Mouse (Mus musculus): ENCODE data around the gene Yod1. TPM values are rescaled to one million over a fixed set of nuclear protein-coding genes. Genes with fewer than 3 reads are reported as not detected.

The Yod1 gene
- polyA plus RNA-seq, 1 experiment from 2014 or later, result 12.4 TPM

DNA sequence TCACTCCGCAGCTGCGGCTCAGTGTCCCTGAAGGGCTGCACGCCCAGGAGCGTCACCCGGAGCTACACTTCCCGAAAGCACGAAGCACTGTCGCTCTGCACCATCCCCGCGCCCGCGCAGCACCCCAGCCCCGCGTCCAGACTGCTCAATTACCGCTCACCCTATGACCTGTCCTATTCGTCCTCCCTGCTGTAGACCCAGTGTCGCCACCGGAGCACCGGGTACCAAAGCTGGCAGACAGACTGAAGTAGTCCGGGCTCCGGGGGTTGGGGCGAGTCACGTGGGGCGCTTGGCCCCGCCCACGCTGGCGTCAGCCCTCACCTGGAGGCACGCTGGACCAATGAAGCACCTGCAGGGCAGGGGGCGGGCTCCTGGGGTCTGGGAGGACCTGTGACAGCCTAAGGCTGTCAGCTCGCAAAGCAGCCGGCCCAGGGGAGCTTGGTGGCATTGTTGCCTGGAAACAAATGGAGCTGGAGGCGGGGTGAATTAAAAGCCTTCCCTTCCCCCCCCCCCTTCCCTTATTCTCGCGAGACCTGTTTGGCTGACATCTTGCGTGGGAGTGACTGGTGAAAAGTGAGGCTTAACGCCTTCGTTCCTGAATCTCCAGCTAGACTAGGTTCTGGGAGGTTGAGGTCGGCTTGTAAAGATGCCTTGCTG is 1.4 kb upstream of the Yod1 start, which contains the start of gene Gm29427:
Gene Gm29427 (minus strand): TSS at position 239 of the 657 bp plus-strand sequence.
- peak within 1 kb of the TSS; percentile 86 for H3K4me3 ChIP-seq
- WGBS, result under 1% methylated on average over 38 of the region's 38 CpGs
- ATAC-seq (ENCODE audit: low FRiP score, low read depth), result peak; percentile 91

GRCm38 (mm10) chr1:130716218-130716512 is 962 bp upstream of the Yod1 start:
- Histone ChIP-seq H3K4me3 (peak overlapping the region; percentile 86), H3K36me3 (peaks cover 15% of the 10 kb centered on the region), H3K9me3 (no peaks in the 10 kb centered on the region), H3K9ac (peak overlapping the region; percentile 94), H3K4me2 (replicated peaks) (peak overlapping the region; percentile 99), H3K27me3 (peaks cover 7% of the 10 kb centered on the region; the same call in 1 of the 2 replicates), H3K4me1 (peaks cover 18% of the 10 kb centered on the region), H3K27ac (peak overlapping the region; percentile 44; the same call in 1 of the 2 replicates)
- under 1% methylated on average over 3 of the region's 3 CpGs for WGBS
- peak; percentile 4; the same call in 1 of the 2 replicates for ATAC-seq (ENCODE audit: low FRiP score, low read depth)

More for the DNA sequence above, 1.4 kb upstream of the Yod1 start, which contains the start of gene Gm29427:
- Histone ChIP-seq H3K9ac (peak within 1 kb of the TSS; percentile 94), H3K36me3 (peaks cover 14% of the 10 kb centered on the region), H3K4me2 (replicated peaks) (peak within 1 kb of the TSS; percentile 99), H3K4me1 (peaks cover 18% of the 10 kb centered on the region), H3K27ac (peak within 1 kb of the TSS; percentile 44; the same call in 1 of the 2 replicates), H3K9me3 (no peaks in the 10 kb centered on the region), H3K27me3 (peaks cover 7% of the 10 kb centered on the region; the same call in 1 of the 2 replicates)

GRCm38 (mm10) chr1:130716513-130717290 is 425 bp upstream of the Yod1 start:
- Histone ChIP-seq H3K9me3 (no peaks in the 10 kb centered on the region), H3K4me1 (peaks cover 18% of the 10 kb centered on the region), H3K36me3 (peaks cover 15% of the 10 kb centered on the region), H3K9ac (peak overlapping the region; percentile 94), H3K4me2 (replicated peaks) (peak overlapping the region; percentile 99), H3K4me3 (peak overlapping the region; percentile 86), H3K27me3 (peaks cover 7% of the 10 kb centered on the region; the same call in 1 of the 2 replicates), H3K27ac (peak overlapping the region; percentile 28; the same call in 1 of the 2 replicates)
- ATAC-seq (ENCODE audit: low FRiP score, low read depth), result peak; percentile 13
- WGBS, result under 1% methylated on average over 42 of the region's 42 CpGs

GRCm38 (mm10) chr1:130724206-130724605 is 7.1 kb downstream of the Yod1 start:
- Histone ChIP-seq H3K36me3 (peaks cover 6% of the 10 kb centered on the region), H3K9ac (no peak overlapping the region), H3K9me3 (no peaks in the 10 kb centered on the region), H3K4me3 (no peak overlapping the region), H3K27me3 (no peaks in the 10 kb centered on the region), H3K27ac (no peak overlapping the region), H3K4me2 (replicated peaks) (no peak overlapping the region), H3K4me1 (0 out of 2 replicates have a peak, but pooled peaks cover under 1% of the 10 kb centered on the region)
- no peak for ATAC-seq (ENCODE audit: low FRiP score, low read depth)
- 88% methylated on average over 5 of the region's 5 CpGs for WGBS

DNA sequence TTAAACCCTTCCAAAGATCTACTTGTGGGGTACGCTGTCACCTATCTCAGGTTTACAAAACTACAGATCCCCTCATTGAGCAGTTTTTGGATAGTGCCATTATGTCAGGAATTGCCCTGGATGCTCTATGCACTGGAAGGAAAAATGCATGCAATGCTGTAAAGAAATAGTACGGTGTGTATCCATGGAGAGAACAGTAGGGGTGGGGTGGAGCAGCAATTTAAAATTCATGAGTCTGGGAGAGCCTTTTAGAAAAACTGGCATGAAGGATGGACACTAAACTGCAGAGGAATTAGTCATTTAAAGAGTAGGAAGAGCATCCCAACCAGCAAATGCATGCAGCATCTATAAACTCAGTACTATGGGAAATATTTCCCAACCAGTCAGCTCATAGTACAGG is 9.3 kb downstream of the Yod1 start:
- no peak overlapping the region for H3K4me3 ChIP-seq
- WGBS, result 93% methylated on average over 2 of the region's 2 CpGs
- ATAC-seq (ENCODE audit: low FRiP score, low read depth), result no peak
- no peaks in the 10 kb centered on the region for H3K9me3 ChIP-seq
- no peak overlapping the region for H3K9ac ChIP-seq
- H3K4me1 ChIP-seq, result peaks cover under 1% of the 10 kb centered on the region
- no peaks in the 10 kb centered on the region for H3K27me3 ChIP-seq
- H3K27ac ChIP-seq, result no peak overlapping the region
- no peaks in the 10 kb centered on the region; the same call in 1 of the 2 replicates for H3K36me3 ChIP-seq
- H3K4me2 ChIP-seq (replicated peaks), result no peak overlapping the region

GRCm38 (mm10) chr1:130728070-130728469 is 10.9 kb downstream of the Yod1 start:
- Histone ChIP-seq H3K9ac (no peak overlapping the region), H3K4me2 (replicated peaks) (no peak overlapping the region), H3K27me3 (no peaks in the 10 kb centered on the region), H3K9me3 (no peaks in the 10 kb centered on the region), H3K4me3 (no peak overlapping the region), H3K36me3 (no peaks in the 10 kb centered on the region; the same call in 1 of the 2 replicates), H3K27ac (no peak overlapping the region), H3K4me1 (peaks cover 6% of the 10 kb centered on the region)
- no peak for ATAC-seq (ENCODE audit: low FRiP score, low read depth)
- WGBS, result 73% methylated on average over 1 of the region's 1 CpGs

GRCm38 (mm10) chr1:130728708-130729107 is 11.6 kb downstream of the Yod1 start:
- Histone ChIP-seq H3K9ac (no peak overlapping the region), H3K4me3 (no peak overlapping the region), H3K4me1 (peaks cover 6% of the 10 kb centered on the region), H3K4me2 (replicated peaks) (no peak overlapping the region), H3K36me3 (no peaks in the 10 kb centered on the region; the same call in 1 of the 2 replicates), H3K9me3 (no peaks in the 10 kb centered on the region), H3K27ac (no peak overlapping the region), H3K27me3 (no peaks in the 10 kb centered on the region)
- 87% methylated on average over 3 of the region's 3 CpGs for WGBS
- no peak for ATAC-seq (ENCODE audit: low FRiP score, low read depth)

- H3K4me1 ChIP-seq, result peaks cover 6% of the 10 kb centered on the region
- ATAC-seq (ENCODE audit: low FRiP score, low read depth), result no peak
- H3K4me3 ChIP-seq, result no peak within 1 kb of the TSS
- no peaks in the 10 kb centered on the region for H3K36me3 ChIP-seq
- no peaks in the 10 kb centered on the region for H3K9me3 ChIP-seq
- no peak within 1 kb of the TSS for H3K4me2 ChIP-seq (replicated peaks)
- H3K27me3 ChIP-seq, result no peaks in the 10 kb centered on the region
- H3K9ac ChIP-seq, result no peak within 1 kb of the TSS
- 77% methylated on average over 2 of the region's 2 CpGs for WGBS
- no peak within 1 kb of the TSS for H3K27ac ChIP-seq
Observed at GRCm38 (mm10) chr1:130729153-130729552, 12.0 kb downstream of the Yod1 start, which contains the start of gene Pfkfb2. Gene Pfkfb2, minus strand, starts transcription at chr1:130729253.

DNA sequence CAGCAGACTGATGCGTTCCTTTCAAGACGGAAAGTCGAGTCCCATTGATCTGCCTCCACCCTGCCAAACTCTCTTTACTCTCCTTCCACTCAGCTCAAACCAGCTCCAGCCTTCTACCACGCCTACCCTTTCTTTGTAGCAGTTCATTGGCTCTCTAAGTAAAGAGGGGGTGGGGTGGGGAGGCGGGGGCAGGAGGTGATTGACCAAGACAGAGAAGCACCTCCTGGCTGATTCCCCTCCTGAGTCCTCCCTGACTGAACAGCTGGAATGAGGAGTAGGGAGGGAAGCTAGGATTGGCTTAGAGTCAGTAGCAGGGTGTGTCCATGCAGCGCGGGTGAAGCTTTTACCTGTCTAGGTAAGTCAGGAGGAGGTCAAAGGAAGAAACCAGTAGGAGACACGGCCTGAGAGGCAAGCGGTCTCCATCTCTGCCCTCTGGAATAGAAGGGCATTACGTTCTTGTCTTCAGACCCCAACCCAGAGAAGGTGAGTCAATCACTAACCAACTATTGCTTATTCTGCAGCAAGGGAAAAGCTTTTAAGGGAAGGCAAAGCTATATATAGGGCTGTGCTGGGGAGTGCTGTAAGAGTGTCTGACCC is 14.7 kb downstream of the Yod1 start, which contains the start of gene AA986860:
Gene AA986860 (plus strand): TSS at position 236 of the 597 bp plus-strand sequence.
- Histone ChIP-seq H3K27me3 (no peaks in the 10 kb centered on the region), H3K4me3 (peak within 1 kb of the TSS; percentile 8; the same call in 1 of the 2 replicates), H3K4me1 (peaks cover 6% of the 10 kb centered on the region), H3K27ac (no peak within 1 kb of the TSS), H3K9ac (0 out of 2 replicates have a peak within 1 kb of the TSS, but pooled peaks have one; percentile 13), H3K36me3 (no peaks in the 10 kb centered on the region), H3K9me3 (no peaks in the 10 kb centered on the region), H3K4me2 (replicated peaks) (peak within 1 kb of the TSS; percentile 45)
- WGBS, result 7% methylated on average over 10 of the region's 10 CpGs
- peak; percentile 80 for ATAC-seq (ENCODE audit: low FRiP score, low read depth)

DNA sequence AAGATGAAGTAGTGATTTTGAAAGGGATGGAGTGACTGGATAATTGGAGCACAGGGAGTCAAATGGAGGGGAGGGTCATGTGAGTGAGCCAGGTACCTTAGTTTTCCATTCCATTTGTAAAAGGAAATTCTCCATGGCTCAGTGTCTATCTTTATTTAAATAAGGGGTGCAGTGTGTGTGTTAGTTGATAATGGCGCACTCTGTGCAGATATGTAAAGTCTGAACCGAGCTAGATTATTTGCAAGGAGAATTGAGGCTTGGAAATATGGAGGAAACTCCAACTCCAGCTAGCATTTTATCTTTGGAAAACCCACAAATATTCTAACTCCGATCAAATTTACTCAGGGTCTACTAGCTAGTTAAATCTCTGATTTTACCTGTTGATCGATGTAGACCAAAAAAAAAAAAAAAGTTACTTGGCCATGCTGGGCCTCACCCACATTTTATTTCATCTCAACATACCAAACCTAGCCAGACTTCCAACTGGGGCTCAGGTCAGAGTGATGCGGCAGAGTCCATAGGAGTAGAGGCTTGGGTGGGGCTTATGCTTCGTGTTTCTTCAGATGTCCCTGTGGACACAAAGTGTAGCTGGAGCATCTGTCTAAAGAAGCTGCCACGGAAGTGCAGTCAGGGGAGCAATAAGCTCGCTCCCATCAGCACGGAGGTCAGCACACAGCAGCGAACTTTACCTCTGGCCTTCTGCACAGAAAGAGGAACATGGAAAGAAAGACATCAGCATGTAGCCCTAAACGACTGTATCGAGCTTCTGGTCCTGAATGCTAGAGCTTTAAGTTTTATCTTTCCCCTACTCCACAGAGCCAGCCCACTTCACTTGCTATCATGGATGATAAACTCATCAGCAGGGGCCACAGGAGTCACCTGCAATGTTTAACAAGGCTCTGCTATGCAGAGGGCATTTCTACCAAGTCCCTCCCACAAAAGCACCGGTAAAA is 15.9 kb downstream of the Yod1 start:
- 86% methylated on average over 13 of the region's 13 CpGs for WGBS
- H3K27me3 ChIP-seq, result no peaks in the 10 kb centered on the region

GRCm38 (mm10) chr1:130733671-130734070 is 16.5 kb downstream of the Yod1 start:
- Histone ChIP-seq H3K4me1 (peaks cover 6% of the 10 kb centered on the region), H3K27ac (no peak overlapping the region), H3K4me3 (no peak overlapping the region), H3K4me2 (replicated peaks) (no peak overlapping the region), H3K9me3 (no peaks in the 10 kb centered on the region), H3K9ac (no peak overlapping the region), H3K27me3 (no peaks in the 10 kb centered on the region), H3K36me3 (no peaks in the 10 kb centered on the region)
- 91% methylated on average over 4 of the region's 4 CpGs for WGBS
- ATAC-seq (ENCODE audit: low FRiP score, low read depth), result no peak

More for the DNA sequence above, 15.9 kb downstream of the Yod1 start:
- Histone ChIP-seq H3K9ac (no peak overlapping the region), H3K4me2 (replicated peaks) (no peak overlapping the region), H3K4me3 (no peak overlapping the region), H3K9me3 (no peaks in the 10 kb centered on the region), H3K27ac (no peak overlapping the region), H3K4me1 (peaks cover 6% of the 10 kb centered on the region), H3K36me3 (no peaks in the 10 kb centered on the region)
- no peak for ATAC-seq (ENCODE audit: low FRiP score, low read depth)
